Mouse (Mus musculus) midbrain, postnatal 0 days (tissue): ENCODE data around the gene Prrt1. TPM values are rescaled to one million over a fixed set of nuclear protein-coding genes. Genes with fewer than 3 reads are reported as not detected.
A peak's percentile ranks its signal among the peaks of the same experiment; 100 is the strongest.

Experiments
- ATAC-seq: fragments of 200-750 bp; cut with Nextera tagmentation; 2 replicates; pipeline ENCODE4 v1.8.0; 2017; ENCODE audit warnings: moderate number of reproducible peaks, mild to moderate bottlenecking, moderate TSS enrichment, moderate library complexity; ENCODE audit not compliant: low FRiP score
- DNase-seq: peaks from one replicate; pipeline ENCODE4 v3.0.0-alpha.2; 2015; ENCODE audit warnings: low spot score
- H3K27ac ChIP-seq: fragments of 300-500 bp; sonication (generic); 2 replicates; pipeline ENCODE4 v1.5.1; 2014; ENCODE audit warnings: low read depth, mild to moderate bottlenecking, low read length, mixed read lengths
- H3K27me3 ChIP-seq: fragments of 300-500 bp; sonication (generic); 2 replicates; pipeline ENCODE4 v1.6.1; 2014; ENCODE audit warnings: low read length, control low read depth, mixed read lengths; ENCODE audit not compliant: insufficient read depth
- H3K36me3 ChIP-seq: fragments of 300-500 bp; sonication (generic); 2 replicates; pipeline ENCODE4 v1.6.1; 2014; ENCODE audit warnings: low read length, control low read depth, mixed read lengths; ENCODE audit not compliant: insufficient read depth
- H3K4me1 ChIP-seq: fragments of 300-500 bp; sonication (generic); 2 replicates; pipeline ENCODE4 v1.6.1; 2014; ENCODE audit warnings: mild to moderate bottlenecking, control low read depth, antibody characterized with exemption, low read length, mixed read lengths; ENCODE audit not compliant: insufficient read depth
- H3K4me2 ChIP-seq: fragments of 300-500 bp; sonication (generic); 2 replicates; pipeline ENCODE4 v1.6.1; 2014; ENCODE audit warnings: low read depth, mild to moderate bottlenecking, low read length, mixed read lengths; ENCODE audit not compliant: poor library complexity, severe bottlenecking
- H3K4me3 ChIP-seq: fragments of 300-500 bp; sonication (generic); 2 replicates; pipeline ENCODE4 v1.5.1; 2014; ENCODE audit warnings: low read depth, mild to moderate bottlenecking, low read length, moderate library complexity
- H3K9ac ChIP-seq: fragments of 300-500 bp; sonication (generic); replicated peaks from 2 replicates; pipeline ENCODE4 v1.6.1; 2014; ENCODE audit warnings: mild to moderate bottlenecking, low read length, moderate library complexity, mixed read lengths; ENCODE audit not compliant: poor library complexity, severe bottlenecking
- H3K9me3 ChIP-seq: fragments of 300-500 bp; sonication (generic); 2 replicates; pipeline ENCODE4 v1.6.1; 2016; ENCODE audit warnings: low read length, control low read depth
- CTCF ChIP-seq: IDR thresholded peaks from 2 replicates; pipeline ENCODE4 v1.5.1; 2016; ENCODE audit warnings: antibody characterized with exemption, mild to moderate bottlenecking
- whole genome bisulfite sequencing: fragments of 180-500 bp; shearing (Covaris S2); extraction: QIAGEN DNeasy Blood & Tissue Kit; methylation state at CpG from one replicate; pipeline ENCODE4 v1.1.7; 2014; 5-methylcytosine and 5-hydroxymethylcytosine counted together
- polyA plus RNA-seq: library from polyadenylated mRNA; unstranded; fragments of >200 nt; fragmentation: Nextera tagmentation; extraction: Ambion mirVana; gene quantifications from 2 replicates; pipeline ENCODE4 v1.2.1, GENCODE M21; 2015
- total RNA-seq: library from RNA; depleted of rRNA; stranded (reverse); fragments of >200 nt; gene quantifications from 2 replicates; pipeline ENCODE4 v1.2.3, GENCODE M21; 2014

Gene Prrt1
- total and polyA plus RNA-seq, 2 experiments from 2014 or later: 9.1 to 14.0 TPM

- no peak within 1 kb of the TSS for H3K27ac ChIP-seq
- H3K27me3 ChIP-seq: peaks cover 44% of the 10 kb centered on the region
- ATAC-seq (no peak), DNase-seq (no peak)
- H3K36me3 ChIP-seq: no peaks in the 10 kb centered on the region
- H3K4me3 ChIP-seq: peak within 1 kb of the TSS; percentile 30
- peak within 1 kb of the TSS; percentile 57 for H3K4me2 ChIP-seq
- 66% methylated on average over 7 of the region's 7 CpGs for WGBS
- no peak for TF ChIP-seq CTCF
- H3K4me1 ChIP-seq: peaks cover 4% of the 10 kb centered on the region; the same call in 1 of the 2 replicates
- H3K9ac ChIP-seq: no peak within 1 kb of the TSS
- no peaks in the 10 kb centered on the region for H3K9me3 ChIP-seq
These were observed 40.9 kb downstream of the Prrt1 start, which contains the start of gene Tnxb for GRCm38 (mm10) chr17:34670235-34670634. Gene Tnxb (plus strand): TSS chr17:34670535.

- Histone ChIP-seq H3K4me3 (peak overlapping the region; percentile 30), H3K9ac (peak overlapping the region; percentile 36), H3K9me3 (no peaks in the 10 kb centered on the region), H3K4me2 (peak overlapping the region; percentile 57), H3K27ac (no peak overlapping the region), H3K36me3 (no peaks in the 10 kb centered on the region), H3K27me3 (peaks cover 44% of the 10 kb centered on the region), H3K4me1 (peaks cover 4% of the 10 kb centered on the region; the same call in 1 of the 2 replicates)
- ATAC-seq: peak; percentile 54
- no peak for DNase-seq
- peak; percentile 35 for TF ChIP-seq CTCF
- WGBS: 12% methylated on average over 85 of the region's 93 CpGs
These were observed 42.1 kb downstream of the Prrt1 start for GRCm38 (mm10) chr17:34671151-34672066.

- Histone ChIP-seq H3K9me3 (no peaks in the 10 kb centered on the region), H3K9ac (no peak overlapping the region), H3K4me3 (peak overlapping the region; percentile 30), H3K4me1 (peaks cover 4% of the 10 kb centered on the region; the same call in 1 of the 2 replicates), H3K27ac (no peak overlapping the region), H3K36me3 (no peaks in the 10 kb centered on the region), H3K27me3 (peaks cover 44% of the 10 kb centered on the region), H3K4me2 (peak overlapping the region; percentile 57)
- ATAC-seq: no peak
- no peak for TF ChIP-seq CTCF
- no peak for DNase-seq
- WGBS: 33% methylated on average over 48 of the region's 49 CpGs
These were observed 43.0 kb downstream of the Prrt1 start for GRCm38 (mm10) chr17:34672246-34672792.

- Histone ChIP-seq H3K9me3 (no peaks in the 10 kb centered on the region), H3K4me2 (no peak overlapping the region), H3K27ac (no peak overlapping the region), H3K4me3 (no peak overlapping the region), H3K4me1 (peaks cover 4% of the 10 kb centered on the region; the same call in 1 of the 2 replicates), H3K27me3 (peaks cover 44% of the 10 kb centered on the region), H3K9ac (no peak overlapping the region), H3K36me3 (no peaks in the 10 kb centered on the region)
- DNase-seq: no peak
- TF ChIP-seq CTCF: no peak
- no peak for ATAC-seq
- WGBS: 84% methylated on average over 7 of the region's 7 CpGs
These were observed 43.8 kb downstream of the Prrt1 start for GRCm38 (mm10) chr17:34673139-34673538.

GRCm38 (mm10) chr17:34674524-34675204 lies 45.3 kb downstream of the Prrt1 start:
- Histone ChIP-seq H3K9me3 (no peaks in the 10 kb centered on the region), H3K27ac (no peak overlapping the region), H3K9ac (no peak overlapping the region), H3K4me2 (no peak overlapping the region), H3K27me3 (peaks cover 43% of the 10 kb centered on the region), H3K4me3 (no peak overlapping the region), H3K4me1 (peaks cover 4% of the 10 kb centered on the region; the same call in 1 of the 2 replicates), H3K36me3 (no peaks in the 10 kb centered on the region)
- DNase-seq: no peak
- no peak for TF ChIP-seq CTCF
- no peak for ATAC-seq
- WGBS: 62% methylated on average over 11 of the region's 11 CpGs
